Mouse (Mus musculus) ES-Bruce4 (cell line): ENCODE measurements around the gene Gnaz.

Experiments
- CTCF ChIP-seq: IDR thresholded peaks from one replicate; pipeline ENCODE4 v1.8.1; 2011; ENCODE audit warnings: low read depth, low read length
- EP300 ChIP-seq: IDR thresholded peaks from 2 replicates; pipeline ENCODE4 v1.6.1; 2011; ENCODE audit warnings: low read depth, low read length; ENCODE audit not compliant: insufficient read depth
- POLR2A ChIP-seq: IDR thresholded peaks from one replicate; pipeline ENCODE4 v1.8.1; 2011; ENCODE audit warnings: low read length; ENCODE audit not compliant: insufficient read depth

DNA sequence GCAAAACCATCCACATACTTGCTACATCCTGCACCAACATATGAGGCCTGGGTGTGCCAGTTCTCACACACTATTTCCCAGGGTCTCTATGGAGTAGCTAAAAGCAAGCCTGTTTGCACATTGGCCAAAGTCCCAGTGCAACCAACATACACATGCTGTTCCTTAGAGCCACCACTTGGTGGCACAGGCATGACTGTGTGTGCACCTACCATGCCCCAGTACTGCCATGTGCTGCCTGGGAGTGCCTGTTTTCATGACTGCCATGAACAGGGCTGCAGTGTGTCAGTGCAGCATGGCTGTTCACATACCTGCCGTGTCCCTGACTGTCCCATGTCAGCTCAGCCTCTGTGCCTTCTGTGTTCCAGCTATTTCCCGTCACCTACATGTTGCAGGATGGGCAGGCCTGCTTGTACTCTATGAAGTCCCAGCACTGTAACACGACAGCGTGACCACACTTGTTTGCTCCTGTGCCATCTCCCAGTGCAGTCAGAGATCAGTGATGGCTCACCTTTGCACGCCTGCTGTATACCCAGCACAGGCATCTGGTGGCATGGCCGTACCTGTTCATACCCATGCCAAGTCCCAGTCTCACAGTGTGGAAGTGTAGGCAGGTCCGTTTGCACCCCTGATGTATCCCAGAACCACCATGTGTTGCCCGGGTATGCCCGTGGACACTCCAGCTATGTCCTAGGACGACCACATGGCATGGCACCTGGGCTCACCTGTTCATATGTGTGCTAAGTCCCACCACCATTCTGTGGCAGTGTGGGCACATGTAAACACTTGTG is 29.8 kb upstream of the Gnaz start:
- TF ChIP-seq EP300, result no peak
- TF ChIP-seq POLR2A, result no peak
- no peak for TF ChIP-seq CTCF
